Mouse (Mus musculus): ENCODE data around the gene Mical3. TPM values are rescaled to one million over a fixed set of nuclear protein-coding genes. Genes with fewer than 3 reads are reported as not detected.
A peak's percentile ranks its signal among the peaks of the same experiment; 100 is the strongest.

Gene Mical3
- polyA plus RNA-seq, 1 experiment from 2014 or later, result 20.0 TPM

GRCm38 (mm10) chr6:121017436-121018031 lies 113.3 kb downstream of the Mical3 start:
- peak overlapping the region; percentile 9; the same call in 1 of the 2 replicates for H3K27ac ChIP-seq

DNA sequence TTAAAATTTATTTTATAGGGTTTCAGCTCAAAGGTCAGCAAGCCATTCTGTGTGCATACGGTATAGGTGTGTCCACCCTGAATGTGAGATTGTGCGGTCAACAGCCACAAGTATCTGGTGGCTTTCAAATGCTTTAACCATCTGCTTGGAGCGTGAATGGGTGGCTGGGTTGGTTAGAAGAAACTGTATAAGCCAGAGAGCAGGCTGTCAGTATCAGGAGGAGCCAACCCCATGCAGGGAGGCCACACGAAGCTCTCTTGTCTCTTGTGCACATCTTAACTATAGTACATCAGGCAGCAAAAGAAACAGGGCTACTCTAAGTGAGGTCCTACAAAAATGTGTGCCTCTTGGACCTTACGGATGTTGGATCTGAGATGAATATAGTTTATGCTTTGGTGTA lies 114.7 kb downstream of the Mical3 start:
- H3K27me3 ChIP-seq, result no peaks in the 10 kb centered on the region
- H3K27ac ChIP-seq, result no peak overlapping the region
- ATAC-seq (ENCODE audit: borderline replicate concordance, extremely low read depth, low FRiP score, low TSS enrichment), result no peak
- no peak overlapping the region for H3K4me2 ChIP-seq
- 94% methylated on average over 5 of the region's 5 CpGs for WGBS
- no peak overlapping the region for H3K4me3 ChIP-seq
- peaks cover 22% of the 10 kb centered on the region for H3K36me3 ChIP-seq
- H3K9ac ChIP-seq, result no peak overlapping the region
- H3K4me1 ChIP-seq, result peaks cover 49% of the 10 kb centered on the region
- no peaks in the 10 kb centered on the region for H3K9me3 ChIP-seq

More at GRCm38 (mm10) chr6:121017436-121018031, 113.3 kb downstream of the Mical3 start:
- H3K4me1 ChIP-seq, result peaks cover 37% of the 10 kb centered on the region
- H3K9me3 ChIP-seq, result no peaks in the 10 kb centered on the region
- WGBS, result 32% methylated on average over 12 of the region's 12 CpGs
- no peak overlapping the region for H3K9ac ChIP-seq
- H3K36me3 ChIP-seq, result peaks cover 37% of the 10 kb centered on the region
- no peaks in the 10 kb centered on the region for H3K27me3 ChIP-seq
- H3K4me3 ChIP-seq, result no peak overlapping the region
- ATAC-seq (ENCODE audit: borderline replicate concordance, extremely low read depth, low FRiP score, low TSS enrichment), result 0 out of 2 replicates have a peak, but pooled peaks have one; percentile 17
- H3K4me2 ChIP-seq, result no peak overlapping the region

GRCm38 (mm10) chr6:121014339-121014738 lies 116.5 kb downstream of the Mical3 start:
- H3K4me2 ChIP-seq, result peak overlapping the region; percentile 18; the same call in 1 of the 2 replicates
- H3K9ac ChIP-seq, result no peak overlapping the region

GRCm38 (mm10) chr6:121013750-121014149 lies 117.0 kb downstream of the Mical3 start:
- no peak for ATAC-seq (ENCODE audit: borderline replicate concordance, extremely low read depth, low FRiP score, low TSS enrichment)
- H3K36me3 ChIP-seq, result peaks cover 5% of the 10 kb centered on the region; the same call in 1 of the 2 replicates

More at GRCm38 (mm10) chr6:121014339-121014738, 116.5 kb downstream of the Mical3 start:
- Histone ChIP-seq H3K4me1 (peaks cover 49% of the 10 kb centered on the region), H3K27ac (no peak overlapping the region), H3K36me3 (peaks cover 5% of the 10 kb centered on the region), H3K9me3 (no peaks in the 10 kb centered on the region), H3K27me3 (no peaks in the 10 kb centered on the region), H3K4me3 (no peak overlapping the region)
- 55% methylated on average over 11 of the region's 11 CpGs for WGBS
- ATAC-seq (ENCODE audit: borderline replicate concordance, extremely low read depth, low FRiP score, low TSS enrichment), result no peak

GRCm38 (mm10) chr6:121011709-121012108 lies 119.1 kb downstream of the Mical3 start:
- peaks cover 17% of the 10 kb centered on the region; the same call in 1 of the 2 replicates for H3K36me3 ChIP-seq
- no peaks in the 10 kb centered on the region for H3K27me3 ChIP-seq
- no peak overlapping the region for H3K4me3 ChIP-seq
- H3K9ac ChIP-seq, result no peak overlapping the region
- peak overlapping the region; percentile 58 for H3K27ac ChIP-seq
- peak; percentile 89 for ATAC-seq (ENCODE audit: borderline replicate concordance, extremely low read depth, low FRiP score, low TSS enrichment)
- H3K4me1 ChIP-seq, result peaks cover 39% of the 10 kb centered on the region
- H3K9me3 ChIP-seq, result no peaks in the 10 kb centered on the region
- WGBS, result 48% methylated on average over 11 of the region's 11 CpGs
- no peak overlapping the region for H3K4me2 ChIP-seq

More at GRCm38 (mm10) chr6:121013750-121014149, 117.0 kb downstream of the Mical3 start:
- H3K4me3 ChIP-seq, result no peak overlapping the region
- 31% methylated on average over 9 of the region's 9 CpGs for WGBS
- H3K4me2 ChIP-seq, result peak overlapping the region; percentile 18; the same call in 1 of the 2 replicates
- H3K9ac ChIP-seq, result no peak overlapping the region
- H3K9me3 ChIP-seq, result no peaks in the 10 kb centered on the region
- H3K4me1 ChIP-seq, result peaks cover 49% of the 10 kb centered on the region
- H3K27ac ChIP-seq, result 0 out of 2 replicates have a peak overlapping the region, but pooled peaks have one; percentile 29
- H3K27me3 ChIP-seq, result no peaks in the 10 kb centered on the region

DNA sequence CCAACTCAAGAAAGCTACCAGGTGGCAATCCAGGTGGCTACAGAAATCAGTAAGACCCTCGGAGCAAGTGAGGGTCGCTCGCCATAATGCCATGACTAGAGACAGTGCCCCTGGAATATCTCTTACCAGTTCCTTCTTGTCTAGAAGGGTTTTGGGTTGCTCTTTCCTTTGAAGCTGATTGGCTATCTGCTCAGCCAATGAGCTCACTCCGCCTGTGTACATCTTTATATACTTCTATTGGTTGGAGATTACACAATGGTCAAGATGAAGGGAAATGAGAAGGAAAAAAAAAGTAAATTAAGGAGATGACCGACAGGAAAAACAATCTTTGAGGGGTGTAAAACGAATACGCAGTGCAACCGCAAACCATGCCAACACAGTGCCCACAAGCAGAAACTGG lies 121.1 kb downstream of the Mical3 start:
- Histone ChIP-seq H3K9ac (no peak overlapping the region), H3K4me3 (no peak overlapping the region), H3K9me3 (no peaks in the 10 kb centered on the region), H3K4me1 (peaks cover 34% of the 10 kb centered on the region), H3K27me3 (no peaks in the 10 kb centered on the region), H3K4me2 (no peak overlapping the region), H3K36me3 (peaks cover 20% of the 10 kb centered on the region; the same call in 1 of the 2 replicates), H3K27ac (no peak overlapping the region)
- no peak for ATAC-seq (ENCODE audit: borderline replicate concordance, extremely low read depth, low FRiP score, low TSS enrichment)
- WGBS, result 90% methylated on average over 8 of the region's 8 CpGs

DNA sequence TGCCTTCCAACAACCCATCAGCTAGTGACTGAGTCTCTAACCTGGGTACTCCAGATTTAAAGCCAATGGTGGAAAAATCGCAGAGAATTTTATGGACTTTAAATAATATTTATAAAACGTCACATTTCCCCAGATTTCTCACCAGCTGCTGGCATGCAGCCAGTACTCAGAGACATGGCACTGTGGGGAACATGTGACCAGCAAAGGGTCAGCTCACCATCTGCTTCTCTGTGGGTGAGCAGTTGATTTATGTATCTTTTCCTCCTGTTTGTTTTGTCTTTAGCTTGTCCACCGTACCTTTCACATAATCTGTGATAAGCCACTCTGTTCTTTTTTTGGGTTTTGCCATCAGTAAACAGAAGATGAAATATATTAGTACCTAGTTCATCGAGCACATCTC lies 125.8 kb downstream of the Mical3 start:
- Histone ChIP-seq H3K4me3 (no peak overlapping the region), H3K9ac (no peak overlapping the region), H3K9me3 (no peaks in the 10 kb centered on the region), H3K4me1 (0 out of 2 replicates have a peak, but pooled peaks cover 4% of the 10 kb centered on the region), H3K4me2 (no peak overlapping the region), H3K36me3 (peaks cover 38% of the 10 kb centered on the region), H3K27ac (no peak overlapping the region), H3K27me3 (no peaks in the 10 kb centered on the region)
- WGBS, result 28% methylated on average over 4 of the region's 4 CpGs
- ATAC-seq (ENCODE audit: borderline replicate concordance, extremely low read depth, low FRiP score, low TSS enrichment), result no peak

- H3K36me3 ChIP-seq, result peaks cover 31% of the 10 kb centered on the region
- no peak for ATAC-seq (ENCODE audit: borderline replicate concordance, extremely low read depth, low FRiP score, low TSS enrichment)
- no peak overlapping the region for H3K27ac ChIP-seq
- no peaks in the 10 kb centered on the region for H3K27me3 ChIP-seq
- H3K4me2 ChIP-seq, result no peak overlapping the region
- WGBS, result 74% methylated on average over 3 of the region's 3 CpGs
- no peaks in the 10 kb centered on the region for H3K9me3 ChIP-seq
- H3K9ac ChIP-seq, result no peak overlapping the region
- no peak overlapping the region for H3K4me3 ChIP-seq
- H3K4me1 ChIP-seq, result 0 out of 2 replicates have a peak, but pooled peaks cover 6% of the 10 kb centered on the region
These were observed 127.8 kb downstream of the Mical3 start for GRCm38 (mm10) chr6:121002952-121003351.

GRCm38 (mm10) chr6:120999860-121000526 lies 130.8 kb downstream of the Mical3 start:
- no peaks in the 10 kb centered on the region for H3K27me3 ChIP-seq
- H3K9me3 ChIP-seq, result no peaks in the 10 kb centered on the region
- H3K4me2 ChIP-seq, result no peak overlapping the region
- 0 out of 2 replicates have a peak, but pooled peaks cover 6% of the 10 kb centered on the region for H3K4me1 ChIP-seq
- no peak overlapping the region for H3K9ac ChIP-seq
- no peak overlapping the region for H3K4me3 ChIP-seq
- H3K27ac ChIP-seq, result no peak overlapping the region
- WGBS, result 64% methylated on average over 8 of the region's 8 CpGs
- H3K36me3 ChIP-seq, result peaks cover 17% of the 10 kb centered on the region
- no peak for ATAC-seq (ENCODE audit: borderline replicate concordance, extremely low read depth, low FRiP score, low TSS enrichment)

DNA sequence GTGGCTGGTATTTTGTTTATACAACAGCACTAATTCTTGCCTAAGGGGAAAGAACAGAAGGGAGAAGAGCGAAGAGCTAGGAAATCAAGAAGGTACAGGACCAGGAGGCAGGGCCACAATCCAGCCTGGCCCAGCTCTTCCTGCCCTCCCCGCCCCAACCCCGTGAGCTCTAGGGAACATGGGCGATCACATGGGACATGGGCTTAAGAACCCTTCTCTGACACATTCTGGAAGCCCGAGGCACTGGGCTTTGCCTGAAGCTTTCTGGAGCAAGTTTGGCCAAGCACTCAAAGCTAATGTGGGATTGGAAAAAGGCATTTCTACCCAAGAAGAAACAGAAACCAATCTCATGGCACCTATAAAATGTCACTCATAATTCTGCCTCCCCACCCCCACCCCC lies 131.7 kb downstream of the Mical3 start:
- no peak overlapping the region for H3K4me2 ChIP-seq
- H3K4me3 ChIP-seq, result no peak overlapping the region
- ATAC-seq (ENCODE audit: borderline replicate concordance, extremely low read depth, low FRiP score, low TSS enrichment), result no peak
- 0 out of 2 replicates have a peak overlapping the region, but pooled peaks have one; percentile 0 for H3K27ac ChIP-seq
- H3K27me3 ChIP-seq, result no peaks in the 10 kb centered on the region
- H3K9ac ChIP-seq, result no peak overlapping the region
- no peaks in the 10 kb centered on the region for H3K9me3 ChIP-seq
- 0 out of 2 replicates have a peak, but pooled peaks cover 6% of the 10 kb centered on the region for H3K4me1 ChIP-seq
- WGBS, result 63% methylated on average over 5 of the region's 5 CpGs
- peaks cover 17% of the 10 kb centered on the region for H3K36me3 ChIP-seq

DNA sequence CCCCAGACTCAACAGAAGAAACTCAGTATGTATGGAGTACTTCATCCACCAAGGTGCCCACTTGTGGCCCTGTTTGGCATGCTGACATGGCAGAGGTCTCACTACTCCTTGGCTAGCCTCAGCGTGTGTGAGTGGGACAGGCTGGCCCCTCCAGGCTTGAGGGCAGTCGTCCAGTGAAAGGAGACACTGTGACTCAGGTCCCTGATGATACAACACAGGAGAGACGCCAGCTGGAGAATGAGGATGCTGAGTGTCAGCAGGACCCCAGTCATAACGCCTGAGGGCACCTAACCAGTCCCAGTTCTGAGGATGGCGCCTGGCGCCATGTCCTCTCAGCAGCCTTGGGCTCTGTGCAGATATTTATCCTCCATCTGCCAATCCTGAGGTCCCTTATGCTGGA lies 134.2 kb downstream of the Mical3 start:
- Histone ChIP-seq H3K9ac (no peak overlapping the region), H3K9me3 (no peaks in the 10 kb centered on the region), H3K27me3 (no peaks in the 10 kb centered on the region), H3K4me2 (no peak overlapping the region), H3K36me3 (peaks cover 10% of the 10 kb centered on the region), H3K4me1 (0 out of 2 replicates have a peak, but pooled peaks cover 6% of the 10 kb centered on the region), H3K27ac (no peak overlapping the region), H3K4me3 (no peak overlapping the region)
- WGBS, result 84% methylated on average over 6 of the region's 6 CpGs
- ATAC-seq (ENCODE audit: borderline replicate concordance, extremely low read depth, low FRiP score, low TSS enrichment), result no peak

DNA sequence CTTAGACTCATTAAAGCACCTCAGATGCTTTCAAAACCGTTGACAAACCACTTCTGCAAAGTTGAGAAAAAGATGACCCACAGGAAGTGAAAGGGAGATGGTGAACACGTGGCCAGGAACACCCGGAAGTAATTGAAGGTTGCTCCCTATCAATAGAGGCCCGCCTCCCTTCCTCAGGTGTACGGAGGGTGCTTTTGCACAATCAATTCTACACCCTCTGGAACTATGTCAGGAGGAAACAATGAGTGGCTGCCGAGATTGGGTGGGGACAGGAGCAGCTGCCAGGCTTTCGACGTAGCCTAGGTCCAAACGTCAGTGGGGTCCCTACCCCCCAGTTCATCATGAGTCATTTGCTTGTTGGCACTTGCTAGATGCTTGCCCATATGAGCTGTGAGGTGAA lies 135.3 kb downstream of the Mical3 start:
- Histone ChIP-seq H3K9me3 (no peaks in the 10 kb centered on the region), H3K36me3 (no peaks in the 10 kb centered on the region), H3K27me3 (no peaks in the 10 kb centered on the region), H3K4me3 (no peak overlapping the region), H3K27ac (no peak overlapping the region), H3K4me2 (no peak overlapping the region), H3K4me1 (0 out of 2 replicates have a peak, but pooled peaks cover 6% of the 10 kb centered on the region), H3K9ac (no peak overlapping the region)
- ATAC-seq (ENCODE audit: borderline replicate concordance, extremely low read depth, low FRiP score, low TSS enrichment), result no peak
- 75% methylated on average over 9 of the region's 9 CpGs for WGBS

All from lung, embryonic 15.5 days (tissue).